Mouse (Mus musculus) MEL (cell line): Measurements from ENCODE around the gene Map1s. TPM values are rescaled to one million over a fixed set of nuclear protein-coding genes. Genes with fewer than 3 reads are reported as not detected.

Experiments
- DNase-seq: peaks from one replicate; pipeline ENCODE4 v3.0.0; 2011; ENCODE audit warnings: low read depth, low spot score
- H3K27ac ChIP-seq: 2 replicates; pipeline ENCODE4 v1.5.1; 2012; ENCODE audit warnings: low read depth, mild to moderate bottlenecking, control low read depth, low read length, moderate library complexity; ENCODE audit not compliant: control insufficient read depth
- H3K27me3 ChIP-seq, 2 experiments: fragments of 150-350 bp in 1 of 2; sonication (generic) in 1 of 2; 2 replicates each; pipeline ENCODE4 v1.6.1; 2012; ENCODE audit warnings: low read length in 2 of 2, mild to moderate bottlenecking in 2 of 2, improper control_type of control experiment in 1 of 2, moderate library complexity in 1 of 2; ENCODE audit not compliant: insufficient read depth in 2 of 2, control insufficient read depth in 1 of 2
- H3K36me3 ChIP-seq, 2 experiments: 2 replicates each; pipeline ENCODE4 v1.6.1; 2012 to 2014; ENCODE audit warnings: low read length in 2 of 2, improper control_type of control experiment in 1 of 2, inconsistent platforms in 1 of 2, mild to moderate bottlenecking in 1 of 2; ENCODE audit not compliant: insufficient read depth in 2 of 2, control insufficient read depth in 1 of 2
- H3K4me1 ChIP-seq, 2 experiments: fragments of 150-350 bp in 1 of 2; sonication (generic) in 1 of 2; 2 replicates each; pipeline ENCODE4 v1.6.1; 2012; ENCODE audit warnings: low read length in 2 of 2, improper control_type of control experiment in 1 of 2, mild to moderate bottlenecking in 1 of 2; ENCODE audit not compliant: insufficient read depth in 2 of 2, control insufficient read depth in 1 of 2
- H3K4me3 ChIP-seq, 2 experiments: fragments of 150-350 bp in 1 of 2; sonication (generic) in 1 of 2; 2 replicates each; pipeline ENCODE4 v1.5.1; 2012; ENCODE audit warnings: low read depth in 2 of 2, low read length in 2 of 2, mild to moderate bottlenecking in 2 of 2, moderate library complexity in 2 of 2, control low read depth in 1 of 2, improper control_type of control experiment in 1 of 2; ENCODE audit not compliant: control insufficient read depth in 1 of 2, insufficient read depth in 1 of 2
- H3K79me2 ChIP-seq: 2 replicates; pipeline ENCODE4 v1.6.1; 2012; ENCODE audit warnings: mild to moderate bottlenecking, low read length, moderate library complexity; ENCODE audit not compliant: control insufficient read depth, poor library complexity, insufficient read depth
- H3K9ac ChIP-seq: 2 replicates; pipeline ENCODE4 v1.6.1; 2012; ENCODE audit warnings: low read depth, mild to moderate bottlenecking, control low read depth, low read length, moderate library complexity; ENCODE audit not compliant: control insufficient read depth, poor library complexity, severe bottlenecking
- H3K9me3 ChIP-seq: fragments of 150-350 bp; sonication (generic); replicated peaks from 2 replicates; pipeline ENCODE4 v1.6.1; 2012; ENCODE audit warnings: mild to moderate bottlenecking, low read length, improper control_type of control experiment, moderate library complexity; ENCODE audit not compliant: insufficient read depth
- BHLHE40 ChIP-seq: IDR thresholded peaks from 2 replicates; pipeline ENCODE4 v1.6.1; 2012; ENCODE audit warnings: low read depth, mild to moderate bottlenecking, inconsistent platforms, low read length, improper control_type of control experiment, borderline replicate concordance
- CTCF ChIP-seq, 3 experiments: IDR thresholded peaks in 2 of 3; conservative IDR thresholded peaks in 1 of 3; 2 replicates each; pipeline ENCODE4 v1.5.1; 2011 to 2012; ENCODE audit warnings: low read length in 3 of 3, low read depth in 2 of 3, mild to moderate bottlenecking in 2 of 3, improper control_type of control experiment in 1 of 3, inconsistent platforms in 1 of 3, mixed read lengths in 1 of 3, moderate library complexity in 1 of 3; ENCODE audit not compliant: control insufficient read depth in 1 of 3, insufficient read depth in 1 of 3, poor library complexity in 1 of 3, severe bottlenecking in 1 of 3
- EP300 ChIP-seq, 2 experiments: IDR thresholded peaks; 2 replicates each; pipeline ENCODE4 v1.6.1; 2011; ENCODE audit warnings: improper control_type of control experiment in 2 of 2, low read length in 2 of 2, low read depth in 1 of 2, mild to moderate bottlenecking in 1 of 2
- ETS1 ChIP-seq: IDR thresholded peaks from 2 replicates; pipeline ENCODE4 v1.6.1; 2012; ENCODE audit warnings: low read depth, mild to moderate bottlenecking, inconsistent platforms, low read length, improper control_type of control experiment, moderate library complexity
- GABPA ChIP-seq: IDR thresholded peaks from 2 replicates; pipeline ENCODE4 v1.6.1; 2012; ENCODE audit warnings: low read depth, mild to moderate bottlenecking, inconsistent platforms, low read length, improper control_type of control experiment, moderate library complexity
- GATA1 ChIP-seq: IDR thresholded peaks from 2 replicates; pipeline ENCODE4 v1.6.1; 2011; ENCODE audit warnings: low read depth, low read length, improper control_type of control experiment
- HCFC1 ChIP-seq: IDR thresholded peaks from 2 replicates; pipeline ENCODE4 v1.6.1; 2012; ENCODE audit warnings: low read depth, mild to moderate bottlenecking, inconsistent platforms, low read length, improper control_type of control experiment, moderate library complexity
- KAT2A ChIP-seq: conservative IDR thresholded peaks from 2 replicates; pipeline ENCODE4 v1.6.1; 2012; ENCODE audit warnings: low read depth, low read length, improper control_type of control experiment, inconsistent platforms
- MAFK ChIP-seq: IDR thresholded peaks from 2 replicates; pipeline ENCODE4 v1.6.1; 2011; ENCODE audit warnings: low read depth, mild to moderate bottlenecking, low read length, improper control_type of control experiment, borderline replicate concordance
- MAX ChIP-seq: IDR thresholded peaks from 2 replicates; pipeline ENCODE4 v1.6.1; 2011; ENCODE audit warnings: low read length, improper control_type of control experiment
- MEF2A ChIP-seq: IDR thresholded peaks from 2 replicates; pipeline ENCODE4 v1.6.1; 2014; ENCODE audit warnings: low read depth, mild to moderate bottlenecking, inconsistent platforms, low read length, improper control_type of control experiment; ENCODE audit not compliant: poor library complexity, insufficient replicate concordance, severe bottlenecking; ENCODE audit errors: extremely low read depth
- MXI1 ChIP-seq: IDR thresholded peaks from 2 replicates; pipeline ENCODE4 v1.6.1; 2011; ENCODE audit warnings: mild to moderate bottlenecking, low read depth, low read length, improper control_type of control experiment
- MYC ChIP-seq: IDR thresholded peaks from 2 replicates; pipeline ENCODE4 v1.6.1; 2011; ENCODE audit warnings: low read depth, mild to moderate bottlenecking, low read length, improper control_type of control experiment, moderate library complexity
- NELFE ChIP-seq: IDR thresholded peaks from 2 replicates; pipeline ENCODE4 v1.6.1; 2011; ENCODE audit warnings: low read depth, low read length, improper control_type of control experiment
- POLR2A ChIP-seq, 2 experiments: IDR thresholded peaks; 2 replicates each; pipeline ENCODE4 v1.6.1; 2011 to 2012; ENCODE audit warnings: low read length in 2 of 2, mild to moderate bottlenecking in 2 of 2, control low read depth in 1 of 2, improper control_type of control experiment in 1 of 2, low read depth in 1 of 2, moderate library complexity in 1 of 2; ENCODE audit not compliant: control insufficient read depth in 1 of 2, insufficient read depth in 1 of 2, poor library complexity in 1 of 2
- POLR2AphosphoS2 ChIP-seq: IDR thresholded peaks from 2 replicates; pipeline ENCODE4 v1.6.1; 2011; ENCODE audit warnings: low read length, improper control_type of control experiment
- POLR2AphosphoS5 ChIP-seq: IDR thresholded peaks from 2 replicates; pipeline ENCODE4 v1.6.1; 2012; ENCODE audit warnings: low read depth, borderline replicate concordance, mild to moderate bottlenecking, inconsistent platforms, low read length, moderate library complexity, mixed read lengths
- RCOR1 ChIP-seq: IDR thresholded peaks from 2 replicates; pipeline ENCODE4 v1.6.1; 2012; ENCODE audit warnings: low read depth, mild to moderate bottlenecking, inconsistent platforms, low read length, improper control_type of control experiment
- SMC3 ChIP-seq: IDR thresholded peaks from 2 replicates; pipeline ENCODE4 v1.6.1; 2011; ENCODE audit warnings: low read depth, low read length, improper control_type of control experiment
- TBP ChIP-seq: IDR thresholded peaks from 2 replicates; pipeline ENCODE4 v1.8.0; 2011; ENCODE audit warnings: low read depth, low read length, improper control_type of control experiment
- TCF12 ChIP-seq: IDR thresholded peaks from 2 replicates; pipeline ENCODE4 v1.6.1; 2014; ENCODE audit warnings: low read depth, mild to moderate bottlenecking, inconsistent platforms, low read length, improper control_type of control experiment, moderate library complexity
- UBTF ChIP-seq: IDR thresholded peaks from 2 replicates; pipeline ENCODE4 v1.6.1; 2012; ENCODE audit warnings: low read depth, mild to moderate bottlenecking, inconsistent platforms, low read length, improper control_type of control experiment, moderate library complexity, borderline replicate concordance; ENCODE audit not compliant: insufficient read depth
- USF1 ChIP-seq: IDR thresholded peaks from 2 replicates; pipeline ENCODE4 v1.6.1; 2014; ENCODE audit warnings: low read depth, mild to moderate bottlenecking, inconsistent platforms, low read length, improper control_type of control experiment, moderate library complexity
- USF2 ChIP-seq, 2 experiments: IDR thresholded peaks; 2 replicates each; pipeline ENCODE4 v1.6.1; 2011 to 2012; ENCODE audit warnings: improper control_type of control experiment in 2 of 2, low read length in 2 of 2, borderline replicate concordance in 1 of 2, inconsistent platforms in 1 of 2, low read depth in 1 of 2, mild to moderate bottlenecking in 1 of 2; ENCODE audit not compliant: insufficient read depth in 1 of 2
- ZKSCAN1 ChIP-seq: IDR thresholded peaks from 2 replicates; pipeline ENCODE4 v1.6.1; 2012; ENCODE audit warnings: low read depth, mild to moderate bottlenecking, inconsistent platforms, low read length, improper control_type of control experiment, moderate library complexity
- ZMIZ1 ChIP-seq: IDR thresholded peaks from 2 replicates; pipeline ENCODE4 v1.6.1; 2012; ENCODE audit warnings: low read depth, mild to moderate bottlenecking, inconsistent platforms, low read length, improper control_type of control experiment, moderate library complexity
- ZNF384 ChIP-seq: IDR thresholded peaks from 2 replicates; pipeline ENCODE4 v1.6.1; 2012; ENCODE audit warnings: low read depth, mild to moderate bottlenecking, inconsistent platforms, low read length, improper control_type of control experiment
- polyA plus RNA-seq, 2 experiments: library from polyadenylated mRNA; stranded (reverse) in 1 of 2; unstranded in 1 of 2; fragments of >175 nt in 1 of 2; fragments of >200 nt in 1 of 2; gene quantifications; 2 replicates each; pipeline versions ENCODE4 v1.2.1 to v1.2.4; 2012; ENCODE audit warnings: low replicate concordance in 2 of 2, low read depth in 1 of 2; ENCODE audit not compliant: insufficient read length in 2 of 2, insufficient read depth in 1 of 2, missing spikeins in 1 of 2
- total RNA-seq: library from RNA; depleted of rRNA; stranded (reverse); fragments of 300-350 nt; gene quantifications from 2 replicates; pipeline ENCODE4 v1.2.3, GENCODE M21; 2012

Gene Map1s
- total and polyA plus RNA-seq, 3 experiments: 51.0 to 53.3 TPM; not detected in 1

- H3K27ac ChIP-seq: peak overlapping the region; percentile 94
- H3K4me3 ChIP-seq: peak overlapping the region; percentile 87 to 97
- TF ChIP-seq MEF2A (no peak), ZKSCAN1 (peak; percentile 93), MAX (0 out of 2 replicates have a peak, but pooled peaks have one; percentile 37), NELFE (peak; percentile 79), HCFC1 (no peak), POLR2A (IDR thresholded peaks at IDR 0.05; ENCODE audit: control insufficient read depth in 1 of 2, insufficient read depth in 1 of 2, low read depth in 1 of 2, low read length in 2 of 2, poor library complexity in 1 of 2) (peak; percentile 40 to 77; a peak in 3 of 4 replicates), TBP (peak; percentile 21; the same call in 1 of the 2 replicates), UBTF (peak; percentile 79; the same call in 1 of the 2 replicates)
- no peaks in the 10 kb centered on the region for H3K36me3 ChIP-seq
- H3K9ac ChIP-seq: peak overlapping the region; percentile 98
- no peaks in the 10 kb centered on the region for H3K9me3 ChIP-seq
- peak; percentile 56 for DNase-seq
- peaks cover 0 to 7% of the 10 kb centered on the region in 2 experiments; a peak in 1 of 4 replicates for H3K4me1 ChIP-seq
- H3K79me2 ChIP-seq: peaks cover 5% of the 10 kb centered on the region
- no peaks in the 10 kb centered on the region for H3K27me3 ChIP-seq
These were observed 32.9 kb upstream of the Map1s start for GRCm38 (mm10) chr8:70872643-70873363.

- Histone ChIP-seq H3K9ac (peak within 1 kb of the TSS; percentile 98), H3K4me1 (peaks cover 0 to 7% of the 10 kb centered on the region in 2 experiments; a peak in 1 of 4 replicates), H3K9me3 (no peaks in the 10 kb centered on the region), H3K36me3 (no peaks in the 10 kb centered on the region), H3K79me2 (peaks cover 5% of the 10 kb centered on the region), H3K4me3 (peak within 1 kb of the TSS; percentile 87 to 97), H3K27ac (peak within 1 kb of the TSS; percentile 94), H3K27me3 (no peaks in the 10 kb centered on the region)
- DNase-seq: peak; percentile 97
- TF ChIP-seq TCF12 (0 out of 2 replicates have a peak, but pooled peaks have one; percentile 34), USF2 (IDR thresholded peaks at IDR 0.05; ENCODE audit: borderline replicate concordance in 1 of 2, insufficient read depth in 1 of 2, low read depth in 1 of 2, low read length in 2 of 2) (no peak), POLR2AphosphoS5 (no peak), MAFK (no peak), MYC (peak; percentile 63), SMC3 (peak; percentile 79), MXI1 (peak; percentile 81), USF1 (no peak), CTCF (IDR thresholded peaks at IDR 0.05 in 2 of 3, conservative IDR thresholded peaks at IDR 0.05 in 1 of 3; ENCODE audit: control insufficient read depth in 1 of 3, insufficient read depth in 1 of 3, low read depth in 2 of 3, low read length in 3 of 3, poor library complexity in 1 of 3, severe bottlenecking in 1 of 3) (peak; percentile 80 to 97 (median 95)), BHLHE40 (no peak), RCOR1 (peak; percentile 91), EP300 (IDR thresholded peaks at IDR 0.05; ENCODE audit: low read depth in 1 of 2, low read length in 2 of 2) (no peak), GABPA (no peak), ETS1 (peak; percentile 20; the same call in 1 of the 2 replicates), ZNF384 (no peak), UBTF (no peak), MEF2A (no peak), ZKSCAN1 (no peak), POLR2AphosphoS2 (no peak), POLR2A (IDR thresholded peaks at IDR 0.05; ENCODE audit: control insufficient read depth in 1 of 2, insufficient read depth in 1 of 2, low read depth in 1 of 2, low read length in 2 of 2, poor library complexity in 1 of 2) (peak; percentile 29 to 37; a peak in 1 of 4 replicates), KAT2A (peak; percentile 86), GATA1 (no peak), HCFC1 (peak; percentile 93), ZMIZ1 (no peak)
These were observed 32.3 kb upstream of the Map1s start, which contains the start of gene Ccdc124 for GRCm38 (mm10) chr8:70873364-70873985. Gene Ccdc124 (minus strand): TSS chr8:70873935.
